Mouse (Mus musculus): ENCODE data around the gene Atxn2l. TPM values are rescaled to one million over a fixed set of nuclear protein-coding genes. Genes with fewer than 3 reads are reported as not detected.
"Not testable (repeated sequence)": the region's sequence is repeated elsewhere in the genome, so short reads cannot be mapped to it uniquely, and the experiment has no call there.

The Atxn2l gene
- polyA plus RNA-seq, 1 experiment from 2014 or later, result 51.7 TPM

- no peaks in the 10 kb centered on the region for H3K9me3 ChIP-seq (replicated peaks)
- WGBS, result 84% methylated on average over 8 of the region's 8 CpGs
- H3K4me2 ChIP-seq, result no peak overlapping the region
- no peak overlapping the region for H3K9ac ChIP-seq
- H3K27ac ChIP-seq, result no peak overlapping the region
- ATAC-seq (replicated peaks; ENCODE audit: low FRiP score), result no peak
- no peaks in the 10 kb centered on the region for H3K27me3 ChIP-seq
- H3K4me1 ChIP-seq, result peaks cover 5% of the 10 kb centered on the region
- no peaks in the 10 kb centered on the region for H3K36me3 ChIP-seq
- H3K4me3 ChIP-seq (replicated peaks), result no peak overlapping the region
Observed at GRCm38 (mm10) chr7:126507126-126507778, 4.0 kb upstream of the Atxn2l start.

GRCm38 (mm10) chr7:126504913-126505312 lies 1.7 kb upstream of the Atxn2l start:
- H3K4me1 ChIP-seq, result peaks cover 18% of the 10 kb centered on the region
- H3K36me3 ChIP-seq, result peaks cover 14% of the 10 kb centered on the region
- WGBS, result 98% methylated on average over 2 of the region's 2 CpGs
- H3K9ac ChIP-seq, result no peak overlapping the region
- no peak for ATAC-seq (replicated peaks; ENCODE audit: low FRiP score)
- no peaks in the 10 kb centered on the region for H3K9me3 ChIP-seq (replicated peaks)
- H3K27me3 ChIP-seq, result no peaks in the 10 kb centered on the region
- no peak overlapping the region for H3K4me2 ChIP-seq
- no peak overlapping the region for H3K27ac ChIP-seq
- H3K4me3 ChIP-seq (replicated peaks), result no peak overlapping the region

GRCm38 (mm10) chr7:126502751-126503150 lies 486 bp downstream of the Atxn2l start:
- no peaks in the 10 kb centered on the region for H3K9me3 ChIP-seq (replicated peaks)
- under 1% methylated on average over 40 of the region's 40 CpGs for WGBS
- ATAC-seq (replicated peaks; ENCODE audit: low FRiP score), result no peak

GRCm38 (mm10) chr7:126502023-126502741 lies 1.1 kb downstream of the Atxn2l start:
- peaks cover 41% of the 10 kb centered on the region for H3K36me3 ChIP-seq
- no peaks in the 10 kb centered on the region for H3K9me3 ChIP-seq (replicated peaks)
- H3K27ac ChIP-seq, result peak overlapping the region; percentile 100
- WGBS, result under 1% methylated on average over 54 of the region's 57 CpGs
- peak overlapping the region; percentile 100 for H3K4me3 ChIP-seq (replicated peaks)
- H3K27me3 ChIP-seq, result no peaks in the 10 kb centered on the region
- H3K4me1 ChIP-seq, result peaks cover 18% of the 10 kb centered on the region
- H3K4me2 ChIP-seq, result peak overlapping the region; percentile 63
- H3K9ac ChIP-seq, result peak overlapping the region; percentile 100
- ATAC-seq (replicated peaks; ENCODE audit: low FRiP score), result peak; percentile 91

More at GRCm38 (mm10) chr7:126502751-126503150, 486 bp downstream of the Atxn2l start:
- H3K9ac ChIP-seq, result peak overlapping the region; percentile 100
- H3K27me3 ChIP-seq, result no peaks in the 10 kb centered on the region
- peak overlapping the region; percentile 63 for H3K4me2 ChIP-seq
- peak overlapping the region; percentile 100 for H3K4me3 ChIP-seq (replicated peaks)
- H3K27ac ChIP-seq, result peak overlapping the region; percentile 100
- H3K36me3 ChIP-seq, result peaks cover 36% of the 10 kb centered on the region
- peaks cover 18% of the 10 kb centered on the region for H3K4me1 ChIP-seq

GRCm38 (mm10) chr7:126501684-126502022 lies 1.6 kb downstream of the Atxn2l start:
- Histone ChIP-seq H3K36me3 (peaks cover 47% of the 10 kb centered on the region), H3K4me2 (peak overlapping the region; percentile 63)
- 4% methylated on average over 9 of the region's 9 CpGs for WGBS

GRCm38 (mm10) chr7:126499416-126499815 lies 3.8 kb downstream of the Atxn2l start:
- no peak overlapping the region for H3K9ac ChIP-seq
- H3K9me3 ChIP-seq (replicated peaks), result no peaks in the 10 kb centered on the region
- 93% methylated on average over 7 of the region's 7 CpGs for WGBS
- H3K36me3 ChIP-seq, result peaks cover 69% of the 10 kb centered on the region
- no peaks in the 10 kb centered on the region for H3K27me3 ChIP-seq
- peaks cover 18% of the 10 kb centered on the region for H3K4me1 ChIP-seq
- H3K4me2 ChIP-seq, result no peak overlapping the region
- ATAC-seq (replicated peaks; ENCODE audit: low FRiP score), result no peak
- no peak overlapping the region for H3K4me3 ChIP-seq (replicated peaks)
- no peak overlapping the region for H3K27ac ChIP-seq

More at GRCm38 (mm10) chr7:126501684-126502022, 1.6 kb downstream of the Atxn2l start:
- Histone ChIP-seq H3K4me1 (peaks cover 18% of the 10 kb centered on the region), H3K27me3 (no peaks in the 10 kb centered on the region), H3K9me3 (replicated peaks) (no peaks in the 10 kb centered on the region), H3K4me3 (replicated peaks) (peak overlapping the region; percentile 100), H3K9ac (peak overlapping the region; percentile 100), H3K27ac (peak overlapping the region; percentile 100)
- no peak for ATAC-seq (replicated peaks; ENCODE audit: low FRiP score)

GRCm38 (mm10) chr7:126497966-126498365 lies 5.3 kb downstream of the Atxn2l start:
- no peaks in the 10 kb centered on the region for H3K9me3 ChIP-seq (replicated peaks)
- no peak overlapping the region for H3K9ac ChIP-seq
- H3K27me3 ChIP-seq, result no peaks in the 10 kb centered on the region
- H3K4me1 ChIP-seq, result peaks cover 13% of the 10 kb centered on the region
- no peak overlapping the region for H3K4me3 ChIP-seq (replicated peaks)
- WGBS, result 92% methylated on average over 12 of the region's 12 CpGs
- H3K36me3 ChIP-seq, result peaks cover 84% of the 10 kb centered on the region
- no peak overlapping the region for H3K27ac ChIP-seq
- no peak overlapping the region for H3K4me2 ChIP-seq
- no peak for ATAC-seq (replicated peaks; ENCODE audit: low FRiP score)

- H3K4me3 ChIP-seq (replicated peaks), result no peak overlapping the region
- no peaks in the 10 kb centered on the region for H3K27me3 ChIP-seq
- peaks cover 22% of the 10 kb centered on the region for H3K4me1 ChIP-seq
- peaks cover 99% of the 10 kb centered on the region for H3K36me3 ChIP-seq
- no peaks in the 10 kb centered on the region for H3K9me3 ChIP-seq (replicated peaks)
- no peak overlapping the region for H3K4me2 ChIP-seq
- H3K9ac ChIP-seq, result no peak overlapping the region
- no peak for ATAC-seq (replicated peaks; ENCODE audit: low FRiP score)
- WGBS, result 90% methylated on average over 5 of the region's 5 CpGs
- no peak overlapping the region for H3K27ac ChIP-seq
Observed at GRCm38 (mm10) chr7:126496475-126496874, 6.8 kb downstream of the Atxn2l start.

- Histone ChIP-seq H3K9me3 (replicated peaks) (no peaks in the 10 kb centered on the region), H3K36me3 (peaks cover 98% of the 10 kb centered on the region), H3K27me3 (no peaks in the 10 kb centered on the region), H3K27ac (no peak overlapping the region), H3K4me3 (replicated peaks) (no peak overlapping the region), H3K4me1 (peaks cover 10% of the 10 kb centered on the region; the same call in 1 of the 2 replicates), H3K9ac (no peak overlapping the region), H3K4me2 (no peak overlapping the region)
- WGBS, result 90% methylated on average over 6 of the region's 6 CpGs
- no peak for ATAC-seq (replicated peaks; ENCODE audit: low FRiP score)
Observed at GRCm38 (mm10) chr7:126494120-126494519, 9.1 kb downstream of the Atxn2l start.

- Histone ChIP-seq H3K27me3 (no peaks in the 10 kb centered on the region), H3K4me2 (no peak overlapping the region), H3K27ac (no peak overlapping the region), H3K4me1 (peaks cover 20% of the 10 kb centered on the region), H3K9me3 (replicated peaks) (no peaks in the 10 kb centered on the region), H3K9ac (no peak overlapping the region), H3K4me3 (replicated peaks) (no peak overlapping the region), H3K36me3 (peaks cover 79% of the 10 kb centered on the region)
- ATAC-seq (replicated peaks; ENCODE audit: low FRiP score), result 0 out of 2 replicates have a peak, but pooled peaks have one; percentile 2
- 43% methylated on average over 11 of the region's 11 CpGs for WGBS
Observed at GRCm38 (mm10) chr7:126491973-126492372, 11.3 kb downstream of the Atxn2l start.

GRCm38 (mm10) chr7:126491005-126491404 lies 12.2 kb downstream of the Atxn2l start:
- ATAC-seq (replicated peaks; ENCODE audit: low FRiP score), result no peak
- no peak overlapping the region for H3K4me2 ChIP-seq
- no peaks in the 10 kb centered on the region for H3K27me3 ChIP-seq
- H3K4me3 ChIP-seq (replicated peaks), result no peak overlapping the region
- H3K27ac ChIP-seq, result no peak overlapping the region
- WGBS, result 76% methylated on average over 1 of the region's 1 CpGs
- H3K36me3 ChIP-seq, result peaks cover 69% of the 10 kb centered on the region
- H3K4me1 ChIP-seq, result peaks cover 23% of the 10 kb centered on the region
- H3K9me3 ChIP-seq (replicated peaks), result no peaks in the 10 kb centered on the region
- H3K9ac ChIP-seq, result no peak overlapping the region

- Histone ChIP-seq H3K4me1 (peaks cover 27% of the 10 kb centered on the region), H3K4me3 (replicated peaks) (peak overlapping the region; percentile 77), H3K36me3 (peaks cover 37% of the 10 kb centered on the region), H3K9ac (peak overlapping the region; percentile 75), H3K27ac (0 out of 2 replicates have a peak overlapping the region, but pooled peaks have one; percentile 86), H3K4me2 (peak overlapping the region; percentile 74)
- H3K9me3 ChIP-seq (replicated peaks); ATAC-seq (replicated peaks; ENCODE audit: low FRiP score); H3K27me3 ChIP-seq: not testable (repeated sequence)
- WGBS, result 13% methylated on average over 25 of the region's 25 CpGs
Observed at GRCm38 (mm10) chr7:126487617-126488385, 15.4 kb downstream of the Atxn2l start.
